Mouse (Mus musculus) thymus, postnatal 0 days (tissue): ENCODE measurements around the gene Fam19a3. TPM values are rescaled to one million over a fixed set of nuclear protein-coding genes. Genes with fewer than 3 reads are reported as not detected.
A peak's percentile ranks its signal among the peaks of the same experiment; 100 is the strongest.

Experiments used
- DNase-seq: peaks from one replicate; pipeline ENCODE4 v3.0.0-alpha.2; 2015; ENCODE audit warnings: low spot score
- polyA plus RNA-seq: library from polyadenylated mRNA; unstranded; fragments of >200 nt; fragmentation: Nextera tagmentation; extraction: Ambion mirVana; gene quantifications from 2 replicates; pipeline ENCODE4 v1.2.1, GENCODE M21; 2015

Fam19a3 gene
- polyA plus RNA-seq, 1 experiment from 2014 or later: not detected

GRCm38 (mm10) chr3:104792360-104793270 lies 11.0 kb upstream of the Fam19a3 start:
- DNase-seq: no peak

GRCm38 (mm10) chr3:104791671-104792070 lies 10.0 kb upstream of the Fam19a3 start:
- DNase-seq: no peak

GRCm38 (mm10) chr3:104791017-104791416 lies 9.4 kb upstream of the Fam19a3 start:
- no peak for DNase-seq

GRCm38 (mm10) chr3:104790401-104790937 lies 8.8 kb upstream of the Fam19a3 start:
- no peak for DNase-seq

- no peak for DNase-seq
Observed at GRCm38 (mm10) chr3:104789822-104790221, 8.2 kb upstream of the Fam19a3 start.

- DNase-seq: no peak
Observed at GRCm38 (mm10) chr3:104789312-104789605, 7.6 kb upstream of the Fam19a3 start.

- no peak for DNase-seq
Observed at GRCm38 (mm10) chr3:104788561-104789311, 7.1 kb upstream of the Fam19a3 start.

- DNase-seq: no peak
Observed at GRCm38 (mm10) chr3:104788075-104788474, 6.4 kb upstream of the Fam19a3 start, which contains the start of gene Rhoc. TSS of gene Rhoc (plus strand) at chr3:104788375.

- DNase-seq: no peak
Observed at GRCm38 (mm10) chr3:104785284-104785683, 3.6 kb upstream of the Fam19a3 start.

GRCm38 (mm10) chr3:104783971-104784500 lies 2.4 kb upstream of the Fam19a3 start:
- DNase-seq: no peak

- no peak for DNase-seq
Observed at GRCm38 (mm10) chr3:104782061-104782681, 531 bp upstream of the Fam19a3 start.

- DNase-seq: peak; percentile 56
Observed at GRCm38 (mm10) chr3:104780561-104781420, 849 bp downstream of the Fam19a3 start, which contains the start of gene Ppm1j. TSS of gene Ppm1j (plus strand) at chr3:104781056.

GRCm38 (mm10) chr3:104779949-104780348 lies 1.7 kb downstream of the Fam19a3 start:
- peak; percentile 81 for DNase-seq

GRCm38 (mm10) chr3:104777342-104777741 lies 4.3 kb downstream of the Fam19a3 start:
- peak; percentile 67 for DNase-seq

- no peak for DNase-seq
Observed at GRCm38 (mm10) chr3:104773301-104773700, 8.3 kb downstream of the Fam19a3 start.

GRCm38 (mm10) chr3:104771460-104771859 lies 10.2 kb downstream of the Fam19a3 start:
- DNase-seq: peak; percentile 61

- DNase-seq: no peak
Observed at GRCm38 (mm10) chr3:104770918-104771317, 10.7 kb downstream of the Fam19a3 start.

- no peak for DNase-seq
Observed at GRCm38 (mm10) chr3:104770035-104770434, 11.6 kb downstream of the Fam19a3 start.

- no peak for DNase-seq
Observed at GRCm38 (mm10) chr3:104769135-104769534, 12.5 kb downstream of the Fam19a3 start.

GRCm38 (mm10) chr3:104767716-104768115 lies 13.9 kb downstream of the Fam19a3 start:
- no peak for DNase-seq
